Mouse (Mus musculus): ENCODE data around the gene Casp8.

GRCm38 (mm10) chr1:58795291-58796058, at the start of gene Casp8:
- TF ChIP-seq CTCF (IDR thresholded peaks at IDR 0.05; ENCODE audit: extremely low read depth, insufficient read depth, low read length) (no peak), POLR2A (IDR thresholded peaks at IDR 0.05; ENCODE audit: extremely low read depth, insufficient read depth, low read length) (no peak)

Measured in cortical plate, adult 2 months (tissue).